Mouse (Mus musculus): Measurements from ENCODE around the gene Prf1. TPM values are rescaled to one million over a fixed set of nuclear protein-coding genes. Genes with fewer than 3 reads are reported as not detected.

Prf1 gene
- polyA plus RNA-seq, 1 experiment: not detected

DNA sequence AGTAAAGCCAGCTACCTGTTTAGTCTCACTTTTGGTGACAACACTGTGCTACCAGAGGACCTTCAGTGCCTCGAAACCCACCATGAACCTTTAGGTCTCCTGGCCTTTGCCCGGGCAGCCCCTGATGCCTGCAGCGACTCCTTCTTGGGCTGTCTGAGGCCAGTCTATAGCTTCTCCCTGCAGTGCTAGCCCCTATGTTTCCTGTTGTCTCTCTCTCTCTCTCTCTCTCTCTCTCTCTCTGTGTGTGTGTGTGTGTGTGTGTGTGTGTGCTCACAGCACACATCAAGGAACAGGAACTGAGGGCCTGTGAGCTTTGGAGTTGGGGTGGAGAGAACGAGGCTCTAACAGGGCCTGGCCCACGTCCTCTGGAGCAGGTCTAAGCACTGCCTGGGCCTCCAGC lies 39.0 kb downstream of the Prf1 start:
- H3K9ac ChIP-seq (ENCODE audit: low read depth, poor library complexity, severe bottlenecking): peak overlapping the region; percentile 29
- no peaks in the 10 kb centered on the region for H3K4me1 ChIP-seq (ENCODE audit: control insufficient read depth, insufficient read depth, low read length)
- no peaks in the 10 kb centered on the region for H3K27me3 ChIP-seq (ENCODE audit: control insufficient read depth, insufficient read depth, low read length, poor library complexity, severe bottlenecking)
- peaks cover 14% of the 10 kb centered on the region for H3K36me3 ChIP-seq (ENCODE audit: control insufficient read depth, insufficient read depth, low read length, poor library complexity, severe bottlenecking)
- H3K27ac ChIP-seq (ENCODE audit: insufficient read depth, low read length): peak overlapping the region; percentile 85
- no peak overlapping the region for H3K4me3 ChIP-seq (ENCODE audit: low read depth, low read length)
- H3K9me3 ChIP-seq (replicated peaks; ENCODE audit: control insufficient read depth, insufficient read depth, low read length, poor library complexity, severe bottlenecking): no peaks in the 10 kb centered on the region
- TF ChIP-seq CTCF (IDR thresholded peaks at IDR 0.05; ENCODE audit: low read depth, low read length): no peak
- TF ChIP-seq EP300 (IDR thresholded peaks at IDR 0.05; ENCODE audit: insufficient read depth, low read depth, low read length): no peak
- no peak for TF ChIP-seq POLR2A (IDR thresholded peaks at IDR 0.05; ENCODE audit: insufficient read depth, low read length)

- no peaks in the 10 kb centered on the region for H3K4me1 ChIP-seq (ENCODE audit: control insufficient read depth, insufficient read depth, low read length)
- no peak overlapping the region for H3K4me3 ChIP-seq (ENCODE audit: low read depth, low read length)
- H3K27me3 ChIP-seq (ENCODE audit: control insufficient read depth, insufficient read depth, low read length, poor library complexity, severe bottlenecking): no peaks in the 10 kb centered on the region
- no peak overlapping the region for H3K9ac ChIP-seq (ENCODE audit: low read depth, poor library complexity, severe bottlenecking)
- no peak overlapping the region for H3K27ac ChIP-seq (ENCODE audit: insufficient read depth, low read length)
- peaks cover 18% of the 10 kb centered on the region for H3K36me3 ChIP-seq (ENCODE audit: control insufficient read depth, insufficient read depth, low read length, poor library complexity, severe bottlenecking)
- no peak for TF ChIP-seq EP300 (IDR thresholded peaks at IDR 0.05; ENCODE audit: insufficient read depth, low read depth, low read length)
- TF ChIP-seq POLR2A (IDR thresholded peaks at IDR 0.05; ENCODE audit: insufficient read depth, low read length): no peak
- no peak for TF ChIP-seq CTCF (IDR thresholded peaks at IDR 0.05; ENCODE audit: low read depth, low read length)
- H3K9me3 ChIP-seq (replicated peaks; ENCODE audit: control insufficient read depth, insufficient read depth, low read length, poor library complexity, severe bottlenecking): no peaks in the 10 kb centered on the region
Observed at GRCm38 (mm10) chr10:61337665-61338064, 40.0 kb downstream of the Prf1 start.

GRCm38 (mm10) chr10:61339216-61339615 lies 41.6 kb downstream of the Prf1 start:
- peak; percentile 71 for TF ChIP-seq CTCF (IDR thresholded peaks at IDR 0.05; ENCODE audit: low read depth, low read length)
- no peak for TF ChIP-seq POLR2A (IDR thresholded peaks at IDR 0.05; ENCODE audit: insufficient read depth, low read length)
- TF ChIP-seq EP300 (IDR thresholded peaks at IDR 0.05; ENCODE audit: insufficient read depth, low read depth, low read length): no peak
- Histone ChIP-seq H3K27ac (ENCODE audit: insufficient read depth, low read length) (no peak overlapping the region), H3K9ac (ENCODE audit: low read depth, poor library complexity, severe bottlenecking) (no peak overlapping the region), H3K4me1 (ENCODE audit: control insufficient read depth, insufficient read depth, low read length) (peaks cover 3% of the 10 kb centered on the region), H3K27me3 (ENCODE audit: control insufficient read depth, insufficient read depth, low read length, poor library complexity, severe bottlenecking) (no peaks in the 10 kb centered on the region), H3K9me3 (replicated peaks; ENCODE audit: control insufficient read depth, insufficient read depth, low read length, poor library complexity, severe bottlenecking) (no peaks in the 10 kb centered on the region), H3K4me3 (ENCODE audit: low read depth, low read length) (no peak overlapping the region), H3K36me3 (ENCODE audit: control insufficient read depth, insufficient read depth, low read length, poor library complexity, severe bottlenecking) (peaks cover 9% of the 10 kb centered on the region)

GRCm38 (mm10) chr10:61340247-61340646 lies 42.6 kb downstream of the Prf1 start:
- no peak overlapping the region for H3K27ac ChIP-seq (ENCODE audit: insufficient read depth, low read length)
- H3K4me3 ChIP-seq (ENCODE audit: low read depth, low read length): no peak overlapping the region
- no peak for TF ChIP-seq CTCF (IDR thresholded peaks at IDR 0.05; ENCODE audit: low read depth, low read length)
- TF ChIP-seq POLR2A (IDR thresholded peaks at IDR 0.05; ENCODE audit: insufficient read depth, low read length): no peak
- TF ChIP-seq EP300 (IDR thresholded peaks at IDR 0.05; ENCODE audit: insufficient read depth, low read depth, low read length): no peak
- no peaks in the 10 kb centered on the region for H3K9me3 ChIP-seq (replicated peaks; ENCODE audit: control insufficient read depth, insufficient read depth, low read length, poor library complexity, severe bottlenecking)
- peaks cover 12% of the 10 kb centered on the region for H3K36me3 ChIP-seq (ENCODE audit: control insufficient read depth, insufficient read depth, low read length, poor library complexity, severe bottlenecking)
- peaks cover 3% of the 10 kb centered on the region for H3K4me1 ChIP-seq (ENCODE audit: control insufficient read depth, insufficient read depth, low read length)
- H3K9ac ChIP-seq (ENCODE audit: low read depth, poor library complexity, severe bottlenecking): no peak overlapping the region
- no peaks in the 10 kb centered on the region for H3K27me3 ChIP-seq (ENCODE audit: control insufficient read depth, insufficient read depth, low read length, poor library complexity, severe bottlenecking)

GRCm38 (mm10) chr10:61341045-61341444 lies 43.4 kb downstream of the Prf1 start:
- H3K27ac ChIP-seq (ENCODE audit: insufficient read depth, low read length): no peak overlapping the region

GRCm38 (mm10) chr10:61341557-61341956 lies 43.9 kb downstream of the Prf1 start:
- Histone ChIP-seq H3K4me3 (ENCODE audit: low read depth, low read length) (no peak overlapping the region), H3K27ac (ENCODE audit: insufficient read depth, low read length) (no peak overlapping the region), H3K9me3 (replicated peaks; ENCODE audit: control insufficient read depth, insufficient read depth, low read length, poor library complexity, severe bottlenecking) (no peaks in the 10 kb centered on the region), H3K36me3 (ENCODE audit: control insufficient read depth, insufficient read depth, low read length, poor library complexity, severe bottlenecking) (peaks cover 9% of the 10 kb centered on the region), H3K27me3 (ENCODE audit: control insufficient read depth, insufficient read depth, low read length, poor library complexity, severe bottlenecking) (no peaks in the 10 kb centered on the region), H3K4me1 (ENCODE audit: control insufficient read depth, insufficient read depth, low read length) (peaks cover 6% of the 10 kb centered on the region), H3K9ac (ENCODE audit: low read depth, poor library complexity, severe bottlenecking) (no peak overlapping the region)
- TF ChIP-seq EP300 (IDR thresholded peaks at IDR 0.05; ENCODE audit: insufficient read depth, low read depth, low read length) (no peak), CTCF (IDR thresholded peaks at IDR 0.05; ENCODE audit: low read depth, low read length) (peak; percentile 99), POLR2A (IDR thresholded peaks at IDR 0.05; ENCODE audit: insufficient read depth, low read length) (no peak)

More at GRCm38 (mm10) chr10:61341045-61341444, 43.4 kb downstream of the Prf1 start:
- Histone ChIP-seq H3K9me3 (replicated peaks; ENCODE audit: control insufficient read depth, insufficient read depth, low read length, poor library complexity, severe bottlenecking) (no peaks in the 10 kb centered on the region), H3K36me3 (ENCODE audit: control insufficient read depth, insufficient read depth, low read length, poor library complexity, severe bottlenecking) (peaks cover 9% of the 10 kb centered on the region), H3K9ac (ENCODE audit: low read depth, poor library complexity, severe bottlenecking) (no peak overlapping the region), H3K4me3 (ENCODE audit: low read depth, low read length) (no peak overlapping the region), H3K27me3 (ENCODE audit: control insufficient read depth, insufficient read depth, low read length, poor library complexity, severe bottlenecking) (no peaks in the 10 kb centered on the region), H3K4me1 (ENCODE audit: control insufficient read depth, insufficient read depth, low read length) (peaks cover 4% of the 10 kb centered on the region)
- TF ChIP-seq EP300 (IDR thresholded peaks at IDR 0.05; ENCODE audit: insufficient read depth, low read depth, low read length) (no peak), CTCF (IDR thresholded peaks at IDR 0.05; ENCODE audit: low read depth, low read length) (no peak), POLR2A (IDR thresholded peaks at IDR 0.05; ENCODE audit: insufficient read depth, low read length) (no peak)
